Mouse (Mus musculus): ENCODE results near the gene Map4k1. TPM values are rescaled to one million over a fixed set of nuclear protein-coding genes. Genes with fewer than 3 reads are reported as not detected.
A peak's percentile ranks its signal among the peaks of the same experiment; 100 is the strongest.

Map4k1 gene
- polyA plus RNA-seq, 1 experiment from 2014 or later = 6.4 TPM

- WGBS = 88% methylated on average over 6 of the region's 6 CpGs
- ATAC-seq (replicated peaks; ENCODE audit: insufficient number of reproducible peaks, low FRiP score, low TSS enrichment, low read depth) (no peak), DNase-seq (ENCODE audit: low spot score) (no peak)
- peaks cover 14% of the 10 kb centered on the region for H3K4me1 ChIP-seq (ENCODE audit: control insufficient read depth, insufficient read depth, low read length)
- H3K4me3 ChIP-seq (ENCODE audit: low read depth, low read length) = no peak overlapping the region
- no peaks in the 10 kb centered on the region for H3K36me3 ChIP-seq (replicated peaks; ENCODE audit: control insufficient read depth, insufficient read depth, low read depth, low read length)
- H3K27me3 ChIP-seq (ENCODE audit: control insufficient read depth, insufficient read depth, low read length) = no peaks in the 10 kb centered on the region
- no peaks in the 10 kb centered on the region for H3K9me3 ChIP-seq (replicated peaks; ENCODE audit: control insufficient read depth, low read length)
- H3K27ac ChIP-seq (replicated peaks; ENCODE audit: low read depth, low read length) = no peak overlapping the region
- H3K4me2 ChIP-seq (ENCODE audit: low read depth, low read length) = no peak overlapping the region
- H3K9ac ChIP-seq (replicated peaks; ENCODE audit: low read length) = no peak overlapping the region
Measured at GRCm38 (mm10) chr7:28957286-28957685, 24.6 kb upstream of the Map4k1 start.

DNA sequence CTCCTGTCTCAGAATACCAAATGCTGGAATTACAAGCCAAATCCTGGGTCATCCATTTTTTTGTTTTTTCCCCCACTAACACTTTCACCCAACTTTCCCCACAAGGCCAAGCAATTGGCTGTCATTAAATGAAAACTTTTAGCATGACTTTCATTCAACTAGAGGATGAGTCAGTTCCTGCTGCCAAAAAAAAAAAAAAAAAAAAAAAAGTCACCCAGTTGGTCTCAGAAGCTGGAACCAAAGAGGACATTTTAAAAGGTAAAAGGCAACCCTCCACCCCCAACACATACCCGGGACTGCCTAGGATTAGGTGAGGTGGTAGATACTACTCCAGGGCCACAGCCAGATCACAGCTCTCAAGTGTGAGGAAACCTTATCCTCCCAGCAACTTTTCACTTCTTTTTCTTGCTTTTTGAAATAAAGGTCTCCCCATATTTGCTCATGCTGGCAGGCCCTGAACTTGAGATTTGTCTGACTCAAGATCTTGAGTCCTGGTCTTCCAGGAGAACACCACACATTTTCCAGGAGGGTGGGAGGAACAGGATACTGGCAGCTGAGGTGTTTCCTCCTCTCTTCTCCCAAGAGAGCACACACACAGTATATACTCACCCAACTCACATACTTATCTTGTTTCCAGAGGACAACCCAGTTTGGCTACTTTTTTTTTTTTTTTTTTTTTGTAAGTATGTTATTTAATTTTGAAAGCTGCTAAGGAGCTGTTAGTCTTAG lies 23.7 kb upstream of the Map4k1 start:
- Histone ChIP-seq H3K4me1 (ENCODE audit: control insufficient read depth, insufficient read depth, low read length) (peaks cover 14% of the 10 kb centered on the region), H3K27ac (replicated peaks; ENCODE audit: low read depth, low read length) (no peak overlapping the region), H3K9ac (replicated peaks; ENCODE audit: low read length) (no peak overlapping the region), H3K27me3 (ENCODE audit: control insufficient read depth, insufficient read depth, low read length) (no peaks in the 10 kb centered on the region), H3K36me3 (replicated peaks; ENCODE audit: control insufficient read depth, insufficient read depth, low read depth, low read length) (no peaks in the 10 kb centered on the region), H3K9me3 (replicated peaks; ENCODE audit: control insufficient read depth, low read length) (no peaks in the 10 kb centered on the region), H3K4me2 (ENCODE audit: low read depth, low read length) (no peak overlapping the region), H3K4me3 (ENCODE audit: low read depth, low read length) (no peak overlapping the region)
- 61% methylated on average over 1 of the region's 1 CpGs for WGBS
- DNase-seq (ENCODE audit: low spot score) (no peak), ATAC-seq (replicated peaks; ENCODE audit: insufficient number of reproducible peaks, low FRiP score, low TSS enrichment, low read depth) (no peak)

DNA sequence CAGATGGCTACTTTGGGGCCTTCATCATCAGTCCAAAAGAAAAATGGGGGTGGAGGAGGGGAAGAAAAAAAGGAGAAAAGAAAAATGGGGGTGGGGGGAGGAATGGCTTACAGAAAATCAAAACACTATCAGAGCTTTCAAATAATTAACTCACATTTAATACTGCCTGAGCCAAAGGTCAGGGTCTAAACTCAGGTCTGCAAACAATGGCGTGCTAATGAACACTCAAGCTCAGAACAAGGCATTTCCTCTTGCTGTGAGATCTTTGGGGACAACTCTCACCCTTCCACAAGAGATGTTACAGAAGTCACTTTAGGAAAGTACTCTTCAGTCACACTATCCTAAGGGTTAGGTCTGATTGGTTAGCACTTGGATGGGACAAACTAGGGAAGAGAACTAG lies 23.1 kb upstream of the Map4k1 start:
- Histone ChIP-seq H3K4me3 (ENCODE audit: low read depth, low read length) (no peak overlapping the region), H3K36me3 (replicated peaks; ENCODE audit: control insufficient read depth, insufficient read depth, low read depth, low read length) (no peaks in the 10 kb centered on the region), H3K27me3 (ENCODE audit: control insufficient read depth, insufficient read depth, low read length) (no peaks in the 10 kb centered on the region), H3K27ac (replicated peaks; ENCODE audit: low read depth, low read length) (no peak overlapping the region), H3K4me1 (ENCODE audit: control insufficient read depth, insufficient read depth, low read length) (peaks cover 10% of the 10 kb centered on the region), H3K9ac (replicated peaks; ENCODE audit: low read length) (no peak overlapping the region), H3K9me3 (replicated peaks; ENCODE audit: control insufficient read depth, low read length) (no peaks in the 10 kb centered on the region), H3K4me2 (ENCODE audit: low read depth, low read length) (no peak overlapping the region)
- no peak for ATAC-seq (replicated peaks; ENCODE audit: insufficient number of reproducible peaks, low FRiP score, low TSS enrichment, low read depth)
- no peak for DNase-seq (ENCODE audit: low spot score)
- WGBS = 24% methylated on average over 1 of the region's 1 CpGs

DNA sequence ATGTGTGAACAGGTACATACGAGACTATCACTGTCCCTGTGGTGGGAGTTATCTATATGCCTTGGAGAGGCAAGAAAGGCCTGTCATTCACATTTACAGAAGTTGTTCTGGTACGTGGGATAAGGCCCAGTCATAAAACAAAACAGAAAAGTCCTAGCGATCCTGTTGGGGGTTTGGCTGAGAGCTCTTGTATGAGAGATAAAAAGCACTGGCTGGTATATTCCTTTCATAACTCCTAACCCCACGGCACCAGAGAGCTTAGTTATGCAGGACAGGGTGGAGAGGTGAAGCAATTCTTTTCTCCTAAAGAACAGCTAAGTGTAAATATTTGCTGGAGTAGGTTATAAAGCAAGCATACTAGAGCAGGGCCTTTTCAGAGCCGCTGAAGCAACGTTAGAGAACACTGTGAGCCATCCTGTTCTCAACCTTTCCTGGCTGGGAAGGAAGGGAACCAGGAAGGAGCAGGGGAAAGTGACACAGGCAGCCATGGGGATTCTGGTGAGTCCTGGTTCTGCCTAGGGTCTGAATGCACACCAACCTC lies 22.3 kb upstream of the Map4k1 start:
- Histone ChIP-seq H3K27ac (replicated peaks; ENCODE audit: low read depth, low read length) (no peak overlapping the region), H3K4me2 (ENCODE audit: low read depth, low read length) (peak overlapping the region; percentile 75), H3K4me1 (ENCODE audit: control insufficient read depth, insufficient read depth, low read length) (peaks cover 8% of the 10 kb centered on the region), H3K36me3 (replicated peaks; ENCODE audit: control insufficient read depth, insufficient read depth, low read depth, low read length) (no peaks in the 10 kb centered on the region), H3K9ac (replicated peaks; ENCODE audit: low read length) (peak overlapping the region; percentile 18; the same call in 1 of the 2 replicates), H3K27me3 (ENCODE audit: control insufficient read depth, insufficient read depth, low read length) (no peaks in the 10 kb centered on the region), H3K9me3 (replicated peaks; ENCODE audit: control insufficient read depth, low read length) (no peaks in the 10 kb centered on the region), H3K4me3 (ENCODE audit: low read depth, low read length) (peak overlapping the region; percentile 98; the same call in 1 of the 2 replicates)
- DNase-seq (ENCODE audit: low spot score) = no peak
- ATAC-seq (replicated peaks; ENCODE audit: insufficient number of reproducible peaks, low FRiP score, low TSS enrichment, low read depth) = no peak
- WGBS = 51% methylated on average over 6 of the region's 6 CpGs

DNA sequence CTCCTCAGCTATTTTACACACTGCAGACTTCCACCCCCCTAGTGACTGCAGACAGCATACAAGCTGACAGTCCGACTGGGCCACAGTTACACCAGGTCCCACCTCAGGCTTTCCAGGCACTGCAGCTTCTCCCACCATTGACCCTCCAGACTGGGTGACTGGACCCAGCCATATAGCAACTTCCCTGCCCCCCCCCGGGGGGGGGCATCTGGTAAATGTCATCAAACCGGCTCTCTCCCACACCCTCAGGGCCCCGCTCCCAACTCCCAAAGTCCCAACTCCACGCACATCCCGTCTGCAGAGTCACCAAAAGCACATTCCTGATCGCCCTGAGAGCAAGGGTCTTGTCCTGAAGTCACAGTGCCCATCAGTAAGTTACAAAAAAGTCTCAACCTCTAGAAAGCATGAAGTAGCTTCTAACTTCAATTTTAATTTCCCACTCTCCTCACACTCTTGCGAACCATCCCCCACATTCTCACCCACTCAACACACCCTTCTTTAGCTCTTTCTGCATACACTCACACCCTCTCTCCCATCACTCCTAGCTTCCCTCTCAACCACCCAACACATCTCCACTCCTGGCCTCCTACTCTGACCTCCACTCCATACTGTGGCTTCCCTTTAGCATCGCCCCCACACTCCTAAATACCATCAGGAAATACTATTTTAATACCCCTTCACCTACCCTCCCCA lies 21.4 kb upstream of the Map4k1 start:
- no peaks in the 10 kb centered on the region for H3K36me3 ChIP-seq (replicated peaks; ENCODE audit: control insufficient read depth, insufficient read depth, low read depth, low read length)
- H3K27me3 ChIP-seq (ENCODE audit: control insufficient read depth, insufficient read depth, low read length) = no peaks in the 10 kb centered on the region
- WGBS = 20% methylated on average over 9 of the region's 9 CpGs
- H3K9me3 ChIP-seq (replicated peaks; ENCODE audit: control insufficient read depth, low read length) = no peaks in the 10 kb centered on the region
- peak overlapping the region; percentile 75 for H3K4me2 ChIP-seq (ENCODE audit: low read depth, low read length)
- H3K4me1 ChIP-seq (ENCODE audit: control insufficient read depth, insufficient read depth, low read length) = peaks cover 8% of the 10 kb centered on the region
- H3K9ac ChIP-seq (replicated peaks; ENCODE audit: low read length) = peak overlapping the region; percentile 95
- H3K27ac ChIP-seq (replicated peaks; ENCODE audit: low read depth, low read length) = no peak overlapping the region
- peak overlapping the region; percentile 98 for H3K4me3 ChIP-seq (ENCODE audit: low read depth, low read length)
- no peak for ATAC-seq (replicated peaks; ENCODE audit: insufficient number of reproducible peaks, low FRiP score, low TSS enrichment, low read depth)
- DNase-seq (ENCODE audit: low spot score) = no peak

DNA sequence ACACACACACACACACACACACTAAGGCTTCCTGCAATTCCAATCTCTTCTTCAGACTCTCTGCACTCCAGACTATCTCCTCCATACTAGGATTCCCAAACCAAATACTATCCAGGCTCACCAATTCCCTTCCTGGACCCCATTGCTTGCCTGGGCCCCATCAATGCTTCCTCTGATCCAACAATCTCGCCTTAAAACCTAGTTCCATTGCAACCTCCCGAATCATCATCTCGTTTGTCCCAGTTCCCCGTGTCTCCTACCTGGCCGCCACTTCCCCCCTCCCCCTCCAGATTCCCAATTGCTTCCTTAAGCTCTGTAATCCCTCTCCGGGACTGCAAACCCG lies 20.3 kb upstream of the Map4k1 start:
- Histone ChIP-seq H3K4me2 (ENCODE audit: low read depth, low read length) (peak overlapping the region; percentile 75), H3K36me3 (replicated peaks; ENCODE audit: control insufficient read depth, insufficient read depth, low read depth, low read length) (no peaks in the 10 kb centered on the region), H3K9me3 (replicated peaks; ENCODE audit: control insufficient read depth, low read length) (no peaks in the 10 kb centered on the region), H3K27me3 (ENCODE audit: control insufficient read depth, insufficient read depth, low read length) (no peaks in the 10 kb centered on the region), H3K27ac (replicated peaks; ENCODE audit: low read depth, low read length) (peak overlapping the region; percentile 62), H3K9ac (replicated peaks; ENCODE audit: low read length) (peak overlapping the region; percentile 95), H3K4me3 (ENCODE audit: low read depth, low read length) (peak overlapping the region; percentile 98), H3K4me1 (ENCODE audit: control insufficient read depth, insufficient read depth, low read length) (peaks cover 8% of the 10 kb centered on the region)
- 0% methylated on average over 7 of the region's 7 CpGs for WGBS
- ATAC-seq (replicated peaks; ENCODE audit: insufficient number of reproducible peaks, low FRiP score, low TSS enrichment, low read depth) (no peak), DNase-seq (ENCODE audit: low spot score) (peak; percentile 36)

GRCm38 (mm10) chr7:28961927-28962670 lies 19.8 kb upstream of the Map4k1 start, which contains the start of gene Actn4:
Gene Actn4 (minus strand): TSS chr7:28962340.
- under 1% methylated on average over 76 of the region's 76 CpGs for WGBS
- Histone ChIP-seq H3K4me3 (ENCODE audit: low read depth, low read length) (peak within 1 kb of the TSS; percentile 98), H3K9ac (replicated peaks; ENCODE audit: low read length) (peak within 1 kb of the TSS; percentile 95), H3K27ac (replicated peaks; ENCODE audit: low read depth, low read length) (peak within 1 kb of the TSS; percentile 62), H3K4me1 (ENCODE audit: control insufficient read depth, insufficient read depth, low read length) (peaks cover 8% of the 10 kb centered on the region), H3K4me2 (ENCODE audit: low read depth, low read length) (peak within 1 kb of the TSS; percentile 75), H3K9me3 (replicated peaks; ENCODE audit: control insufficient read depth, low read length) (no peaks in the 10 kb centered on the region), H3K36me3 (replicated peaks; ENCODE audit: control insufficient read depth, insufficient read depth, low read depth, low read length) (no peaks in the 10 kb centered on the region), H3K27me3 (ENCODE audit: control insufficient read depth, insufficient read depth, low read length) (no peaks in the 10 kb centered on the region)
- DNase-seq (ENCODE audit: low spot score) (peak; percentile 99), ATAC-seq (replicated peaks; ENCODE audit: insufficient number of reproducible peaks, low FRiP score, low TSS enrichment, low read depth) (peak; percentile 80)

Data from embryonic facial prominence, embryonic 11.5 days (tissue).